Mouse (Mus musculus): ENCODE data around the gene Casp9.

Casp9 gene

DNA sequence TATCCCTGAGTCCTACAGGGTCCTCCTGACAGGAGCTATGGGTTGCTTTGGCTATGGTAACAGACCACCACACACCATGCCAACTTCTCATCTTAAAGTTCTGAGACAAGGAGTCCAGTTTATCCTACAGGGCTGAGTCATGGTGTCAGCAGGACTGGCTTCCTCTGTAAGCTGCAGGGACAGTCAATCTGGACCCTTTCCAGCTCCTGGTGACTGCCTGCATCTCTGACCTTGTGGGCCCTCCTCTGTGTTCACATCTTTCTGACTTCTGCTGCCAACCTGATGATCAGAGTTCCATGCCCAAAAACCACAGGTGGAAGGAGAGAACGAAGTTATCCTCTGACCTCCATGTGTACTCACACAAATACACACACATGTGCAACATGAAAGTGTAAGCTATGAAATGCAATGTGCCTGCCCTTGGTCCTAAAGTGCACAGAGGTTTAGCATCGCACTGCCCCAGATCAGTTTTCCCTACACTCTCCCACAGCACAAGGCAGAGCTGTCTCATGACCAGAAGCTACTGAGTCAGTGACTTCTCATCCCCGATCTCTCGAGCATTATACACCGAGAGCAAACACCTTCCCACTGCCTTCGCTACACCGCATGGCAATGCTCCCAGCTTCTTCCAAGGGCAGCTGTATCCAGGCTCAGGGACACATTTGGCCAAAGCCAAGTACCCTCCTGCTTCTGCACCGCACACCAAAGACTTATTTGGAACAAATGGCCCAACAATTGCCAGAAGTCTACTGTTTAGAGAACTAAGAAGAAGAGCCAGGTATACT, 12.0 kb upstream of the Casp9 start:
- DNase-seq: no peak

GRCm38 (mm10) chr4:141784835-141785234, 8.6 kb upstream of the Casp9 start:
- no peak for DNase-seq

- DNase-seq: no peak
These were observed 7.3 kb upstream of the Casp9 start for GRCm38 (mm10) chr4:141786141-141786540.

GRCm38 (mm10) chr4:141787046-141787445, 6.4 kb upstream of the Casp9 start:
- DNase-seq: no peak

DNA sequence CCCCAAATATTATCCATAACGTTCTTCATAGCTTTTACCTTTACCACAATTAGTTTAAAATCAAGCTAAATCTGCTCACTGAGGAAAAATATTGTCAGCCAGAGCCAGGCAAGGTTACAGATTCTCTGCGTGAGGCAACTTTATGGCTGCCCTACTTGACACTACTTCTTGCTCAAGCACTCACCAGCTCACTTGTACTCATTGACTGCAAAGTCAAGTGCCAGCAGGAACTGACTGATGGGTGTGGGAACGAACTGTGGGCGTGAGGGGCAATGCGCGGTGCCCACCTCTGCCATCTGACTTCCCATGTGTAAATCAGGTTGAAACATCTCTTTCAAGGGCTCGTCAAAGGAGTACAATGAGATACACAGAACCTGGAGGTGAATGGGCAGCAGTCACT, 6.0 kb upstream of the Casp9 start:
- DNase-seq: no peak

- no peak for DNase-seq
These were observed 3.7 kb upstream of the Casp9 start for GRCm38 (mm10) chr4:141789564-141790218.

DNA sequence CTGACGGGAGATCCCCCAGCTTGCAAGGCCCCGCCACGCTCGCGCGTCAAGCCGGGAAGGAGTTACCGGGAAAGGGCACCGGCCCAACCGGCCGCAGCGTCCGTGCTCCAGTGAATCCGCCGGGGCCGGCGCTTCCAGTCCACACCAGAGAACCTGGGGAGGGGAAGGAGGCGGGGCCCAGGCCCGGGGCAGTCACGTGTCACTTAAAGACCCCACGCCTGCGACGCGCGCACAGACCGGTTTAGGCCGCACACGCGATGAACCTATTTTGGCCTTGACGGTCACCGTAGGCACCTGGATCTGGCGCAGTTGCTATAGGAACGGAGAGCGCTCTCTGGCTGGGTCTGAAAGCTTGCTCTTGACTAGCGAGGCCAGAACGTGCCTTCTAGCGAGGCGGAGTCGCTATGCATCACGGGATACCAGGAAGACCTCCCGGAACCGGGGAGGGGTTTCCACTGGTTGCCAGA, 2.9 kb upstream of the Casp9 start, which contains the start of gene Dnajc16:
Gene Dnajc16, minus strand, starts transcription at position 408 of the 467 bp plus-strand sequence.
- peak; percentile 99 for DNase-seq

- DNase-seq: peak; percentile 52
These were observed 1.9 kb upstream of the Casp9 start for GRCm38 (mm10) chr4:141791486-141791885.

GRCm38 (mm10) chr4:141791951-141792350, 1.5 kb upstream of the Casp9 start:
- peak; percentile 73 for DNase-seq

GRCm38 (mm10) chr4:141792554-141793281, 694 bp upstream of the Casp9 start:
- peak; percentile 38 for DNase-seq

- no peak for DNase-seq
These were observed 732 bp downstream of the Casp9 start for GRCm38 (mm10) chr4:141794152-141794535.

- DNase-seq: peak; percentile 32
These were observed 2.9 kb downstream of the Casp9 start for GRCm38 (mm10) chr4:141796356-141796755.

GRCm38 (mm10) chr4:141796954-141797353, 3.5 kb downstream of the Casp9 start:
- DNase-seq: no peak

DNA sequence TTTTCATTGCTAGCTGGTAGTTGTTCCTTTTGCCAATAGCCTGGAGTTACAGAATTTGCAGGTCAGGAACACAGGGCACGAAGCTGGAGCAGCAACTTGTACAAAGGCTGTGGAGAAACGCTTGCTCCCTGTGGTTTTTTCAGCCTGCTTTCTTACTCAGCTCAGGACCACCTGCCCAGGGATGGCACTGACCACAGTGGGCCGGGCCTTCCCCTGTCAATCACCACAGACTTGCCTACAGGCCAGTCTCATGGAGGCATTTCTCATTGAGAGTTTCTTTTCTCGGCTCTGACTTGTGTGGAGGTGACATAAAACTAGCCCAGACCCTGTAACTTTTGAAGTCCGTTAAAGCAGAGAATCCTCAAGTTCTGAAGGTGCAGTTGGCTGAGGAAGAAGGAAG, 4.1 kb downstream of the Casp9 start:
- DNase-seq: no peak

DNA sequence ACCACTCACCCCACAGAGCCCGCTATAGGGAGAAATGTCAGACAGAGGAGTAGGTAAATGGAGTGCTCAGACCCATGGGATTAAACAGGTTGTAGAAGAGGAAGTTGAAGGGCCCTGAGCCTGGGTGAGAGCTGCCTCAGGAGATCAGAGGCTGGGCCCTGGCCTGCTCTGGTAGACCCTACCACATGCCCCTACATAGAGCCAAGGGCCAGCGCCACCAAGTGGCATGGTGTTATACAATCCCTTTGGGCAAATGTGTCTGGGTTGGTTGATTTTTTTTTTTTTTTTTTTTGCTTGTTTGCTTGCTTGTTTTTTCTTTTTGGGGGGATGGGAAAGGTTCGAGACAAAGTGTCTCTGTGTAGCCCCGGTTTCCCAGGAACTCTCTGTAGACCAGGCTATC, 10.7 kb downstream of the Casp9 start:
- DNase-seq: no peak

GRCm38 (mm10) chr4:141805886-141806285, 12.5 kb downstream of the Casp9 start:
- no peak for DNase-seq

GRCm38 (mm10) chr4:141809850-141810464, 16.5 kb downstream of the Casp9 start:
- no peak for DNase-seq

- DNase-seq: no peak
These were observed 17.6 kb downstream of the Casp9 start for GRCm38 (mm10) chr4:141810975-141811374.

- no peak for DNase-seq
These were observed 18.0 kb downstream of the Casp9 start for GRCm38 (mm10) chr4:141811375-141811774.

DNA sequence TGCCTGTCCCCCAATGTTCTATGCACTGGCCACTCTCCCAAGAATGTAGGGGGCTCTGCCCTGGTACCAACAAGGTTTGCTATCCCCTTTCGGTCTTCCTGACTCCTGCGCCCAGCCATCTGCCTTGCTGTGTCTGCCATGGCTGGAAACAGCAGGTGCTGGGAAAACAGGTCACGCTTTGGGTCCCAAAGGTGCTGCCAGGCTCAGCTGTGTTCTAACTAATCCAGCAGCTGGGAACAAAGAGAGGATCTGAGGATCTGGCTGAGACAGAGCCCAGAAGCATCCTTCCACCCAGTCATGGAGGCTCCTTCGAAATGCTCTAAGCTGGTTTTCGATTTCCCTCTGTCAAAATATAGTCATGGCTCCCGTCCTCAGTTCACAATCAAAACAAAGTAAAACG, 22.9 kb downstream of the Casp9 start:
- DNase-seq: no peak

DNA sequence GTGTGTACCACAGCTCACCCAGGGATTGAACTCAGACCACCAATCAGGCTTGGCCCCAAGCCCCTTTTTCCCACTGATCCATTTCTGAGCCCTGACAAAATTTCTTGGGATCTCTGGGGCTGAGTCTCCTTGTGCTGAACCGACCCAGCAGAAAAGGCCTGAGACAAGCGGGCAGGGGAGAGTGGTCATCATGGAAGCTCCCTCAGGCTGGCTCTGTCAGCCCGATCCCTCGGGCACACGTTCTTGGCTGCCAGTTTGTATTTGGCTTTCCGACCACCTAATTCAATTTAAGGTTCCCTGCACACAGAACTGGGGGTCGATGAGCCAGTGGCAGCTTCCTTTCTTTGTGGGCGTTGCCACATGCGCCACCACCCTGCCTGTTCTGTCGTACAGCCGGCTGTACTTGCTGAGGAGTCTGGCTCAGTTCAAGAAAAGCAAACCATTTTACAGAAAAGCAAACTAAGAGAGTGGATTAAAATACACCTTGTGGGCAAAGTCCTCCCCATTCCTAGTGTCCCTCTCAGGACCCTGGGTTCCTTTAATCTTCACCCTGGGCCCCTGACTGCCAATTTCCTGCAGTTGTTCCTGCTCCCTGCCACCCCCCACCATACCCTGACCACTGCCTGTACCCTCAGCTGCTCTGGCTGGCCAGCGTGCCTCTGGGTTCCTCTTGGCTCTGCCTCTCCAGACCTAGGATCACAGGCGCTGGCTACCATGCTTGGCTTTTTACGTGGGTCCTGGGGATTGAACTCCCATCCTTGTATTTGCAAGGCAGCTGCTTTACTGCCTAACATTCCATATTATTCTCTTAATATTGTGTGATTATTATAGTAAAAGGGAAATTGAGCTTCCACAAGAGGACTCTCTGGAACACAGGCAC, 23.6 kb downstream of the Casp9 start:
- DNase-seq: no peak

GRCm38 (mm10) chr4:141817706-141818105, 24.3 kb downstream of the Casp9 start:
- DNase-seq: no peak

Measured in cerebellum, adult 9-11 months (tissue).